Mouse (Mus musculus) heart, embryonic 16.5 days (tissue): Measurements from ENCODE around the gene Ccnf. TPM values are rescaled to one million over a fixed set of nuclear protein-coding genes. Genes with fewer than 3 reads are reported as not detected.
A peak's percentile ranks its signal among the peaks of the same experiment; 100 is the strongest.

Experiments
- ATAC-seq: fragments of 200-750 bp; cut with Nextera tagmentation; replicated peaks from 2 replicates; pipeline ENCODE4 v1.8.0; 2017; ENCODE audit warnings: moderate number of reproducible peaks; ENCODE audit not compliant: insufficient read depth, low FRiP score; ENCODE audit errors: extremely low read depth
- H3K27ac ChIP-seq: fragments of 300-500 bp; sonication (generic); 2 replicates; pipeline ENCODE4 v1.5.1; 2014; ENCODE audit warnings: mild to moderate bottlenecking, low read length, control low read depth, moderate library complexity
- H3K27me3 ChIP-seq: fragments of 300-500 bp; sonication (generic); 2 replicates; pipeline ENCODE4 v1.6.1; 2014; ENCODE audit warnings: low read length, mixed read lengths; ENCODE audit not compliant: control insufficient read depth, insufficient read depth
- H3K36me3 ChIP-seq: fragments of 300-500 bp; sonication (generic); 2 replicates; pipeline ENCODE4 v1.6.1; 2014; ENCODE audit not compliant: control insufficient read depth, insufficient read depth
- H3K4me1 ChIP-seq: fragments of 300-500 bp; sonication (generic); 2 replicates; pipeline ENCODE4 v1.6.1; 2014; ENCODE audit warnings: low read length, mixed read lengths; ENCODE audit not compliant: control insufficient read depth, insufficient read depth
- H3K4me2 ChIP-seq: fragments of 300-500 bp; sonication (generic); 2 replicates; pipeline ENCODE4 v1.6.1; 2014; ENCODE audit warnings: low read depth, mild to moderate bottlenecking, control low read depth, low read length
- H3K4me3 ChIP-seq: fragments of 300-500 bp; sonication (generic); 2 replicates; pipeline ENCODE4 v1.5.1; 2014; ENCODE audit warnings: mild to moderate bottlenecking, control low read depth, low read length
- H3K9ac ChIP-seq: fragments of 300-500 bp; sonication (generic); 2 replicates; pipeline ENCODE4 v1.6.1; 2014; ENCODE audit warnings: low read length, control low read depth
- H3K9me3 ChIP-seq: fragments of 300-500 bp; sonication (generic); replicated peaks from 2 replicates; pipeline ENCODE4 v1.6.1; 2016; ENCODE audit warnings: low read length; ENCODE audit not compliant: control insufficient read depth
- WGBS: fragments of 180-500 bp; shearing (Covaris S2); extraction: QIAGEN DNeasy Blood & Tissue Kit; methylation state at CpG from one replicate; pipeline ENCODE4 v1.1.7; 2014; 5-methylcytosine and 5-hydroxymethylcytosine counted together
- polyA plus RNA-seq: library from polyadenylated mRNA; unstranded; fragments of >200 nt; fragmentation: Nextera tagmentation; extraction: Ambion mirVana; gene quantifications from 2 replicates; pipeline ENCODE4 v1.2.1, GENCODE M21; 2015

Gene Ccnf
- polyA plus RNA-seq, 1 experiment from 2014 or later = 43.2 TPM

- Histone ChIP-seq H3K27ac (0 out of 2 replicates have a peak overlapping the region, but pooled peaks have one; percentile 8), H3K9me3 (no peaks in the 10 kb centered on the region), H3K4me1 (peaks cover 37% of the 10 kb centered on the region), H3K4me3 (no peak overlapping the region), H3K9ac (no peak overlapping the region), H3K36me3 (no peaks in the 10 kb centered on the region), H3K27me3 (no peaks in the 10 kb centered on the region), H3K4me2 (no peak overlapping the region)
- peak; percentile 41; the same call in 1 of the 2 replicates for ATAC-seq
- WGBS = 35% methylated on average over 4 of the region's 4 CpGs
Measured at GRCm38 (mm10) chr17:24199741-24200140, 51.5 kb downstream of the Ccnf start.

GRCm38 (mm10) chr17:24199252-24199651 is 52.0 kb downstream of the Ccnf start:
- Histone ChIP-seq H3K27ac (no peak overlapping the region), H3K36me3 (no peaks in the 10 kb centered on the region), H3K4me3 (no peak overlapping the region), H3K27me3 (no peaks in the 10 kb centered on the region), H3K9me3 (no peaks in the 10 kb centered on the region), H3K4me1 (peaks cover 33% of the 10 kb centered on the region), H3K4me2 (no peak overlapping the region), H3K9ac (no peak overlapping the region)
- no peak for ATAC-seq
- WGBS = 74% methylated on average over 4 of the region's 4 CpGs

GRCm38 (mm10) chr17:24197032-24197824 is 54.1 kb downstream of the Ccnf start:
- Histone ChIP-seq H3K4me3 (no peak overlapping the region), H3K9me3 (no peaks in the 10 kb centered on the region), H3K9ac (no peak overlapping the region), H3K4me2 (no peak overlapping the region), H3K4me1 (peaks cover 30% of the 10 kb centered on the region), H3K27ac (no peak overlapping the region), H3K36me3 (no peaks in the 10 kb centered on the region), H3K27me3 (no peaks in the 10 kb centered on the region)
- ATAC-seq = no peak
- 40% methylated on average over 15 of the region's 15 CpGs for WGBS

- ATAC-seq = no peak
- Histone ChIP-seq H3K9ac (no peak overlapping the region), H3K4me2 (no peak overlapping the region), H3K36me3 (no peaks in the 10 kb centered on the region), H3K27ac (no peak overlapping the region), H3K27me3 (no peaks in the 10 kb centered on the region), H3K4me1 (peaks cover 37% of the 10 kb centered on the region), H3K4me3 (no peak overlapping the region), H3K9me3 (no peaks in the 10 kb centered on the region)
- 64% methylated on average over 2 of the region's 2 CpGs for WGBS
Measured at GRCm38 (mm10) chr17:24195349-24195748, 55.9 kb downstream of the Ccnf start.

- no peak overlapping the region for H3K27ac ChIP-seq
- H3K9ac ChIP-seq = 0 out of 2 replicates have a peak overlapping the region, but pooled peaks have one; percentile 38
- ATAC-seq = no peak
Measured at GRCm38 (mm10) chr17:24193769-24194168, 57.5 kb downstream of the Ccnf start.

GRCm38 (mm10) chr17:24193268-24193667 is 58.0 kb downstream of the Ccnf start:
- Histone ChIP-seq H3K9me3 (no peaks in the 10 kb centered on the region), H3K36me3 (0 out of 2 replicates have a peak, but pooled peaks cover 2% of the 10 kb centered on the region), H3K4me2 (no peak overlapping the region), H3K9ac (no peak overlapping the region), H3K4me3 (no peak overlapping the region), H3K27ac (no peak overlapping the region), H3K4me1 (peaks cover 27% of the 10 kb centered on the region), H3K27me3 (no peaks in the 10 kb centered on the region)
- no peak for ATAC-seq
- WGBS = 84% methylated on average over 8 of the region's 8 CpGs

More at GRCm38 (mm10) chr17:24193769-24194168, 57.5 kb downstream of the Ccnf start:
- Histone ChIP-seq H3K4me2 (no peak overlapping the region), H3K4me1 (peaks cover 27% of the 10 kb centered on the region), H3K27me3 (no peaks in the 10 kb centered on the region), H3K9me3 (no peaks in the 10 kb centered on the region), H3K36me3 (0 out of 2 replicates have a peak, but pooled peaks cover 2% of the 10 kb centered on the region), H3K4me3 (no peak overlapping the region)
- 66% methylated on average over 5 of the region's 5 CpGs for WGBS

GRCm38 (mm10) chr17:24192848-24193247 is 58.4 kb downstream of the Ccnf start:
- H3K4me1 ChIP-seq = peaks cover 27% of the 10 kb centered on the region
- no peak overlapping the region for H3K4me2 ChIP-seq
- WGBS = 78% methylated on average over 8 of the region's 8 CpGs
- 0 out of 2 replicates have a peak, but pooled peaks cover 2% of the 10 kb centered on the region for H3K36me3 ChIP-seq
- no peak overlapping the region for H3K27ac ChIP-seq
- no peak overlapping the region; the same call in 1 of the 2 replicates for H3K9ac ChIP-seq
- no peaks in the 10 kb centered on the region for H3K9me3 ChIP-seq
- H3K4me3 ChIP-seq = no peak overlapping the region
- ATAC-seq = no peak
- H3K27me3 ChIP-seq = no peaks in the 10 kb centered on the region

- no peak overlapping the region for H3K4me3 ChIP-seq
- 0 out of 2 replicates have a peak, but pooled peaks cover 2% of the 10 kb centered on the region for H3K36me3 ChIP-seq
- peaks cover 20% of the 10 kb centered on the region for H3K4me1 ChIP-seq
- no peaks in the 10 kb centered on the region for H3K27me3 ChIP-seq
- WGBS = 71% methylated on average over 4 of the region's 4 CpGs
- H3K27ac ChIP-seq = no peak overlapping the region
- no peaks in the 10 kb centered on the region for H3K9me3 ChIP-seq
- no peak overlapping the region for H3K4me2 ChIP-seq
- no peak for ATAC-seq
- peak overlapping the region; percentile 49 for H3K9ac ChIP-seq
Measured at GRCm38 (mm10) chr17:24191481-24191880, 59.8 kb downstream of the Ccnf start.

- Histone ChIP-seq H3K4me3 (no peak overlapping the region), H3K9ac (no peak overlapping the region), H3K27ac (no peak overlapping the region), H3K4me2 (no peak overlapping the region), H3K27me3 (no peaks in the 10 kb centered on the region), H3K4me1 (peaks cover 16% of the 10 kb centered on the region), H3K36me3 (0 out of 2 replicates have a peak, but pooled peaks cover 2% of the 10 kb centered on the region), H3K9me3 (no peaks in the 10 kb centered on the region)
- WGBS = 89% methylated on average over 2 of the region's 2 CpGs
- ATAC-seq = no peak
Measured at GRCm38 (mm10) chr17:24190934-24191333, 60.4 kb downstream of the Ccnf start.
